Mouse (Mus musculus) midbrain, embryonic 12.5 days (tissue): ENCODE results near the gene Dmd. TPM values are rescaled to one million over a fixed set of nuclear protein-coding genes. Genes with fewer than 3 reads are reported as not detected.

Experiments
- ATAC-seq: fragments of 200-750 bp; cut with Nextera tagmentation; 2 replicates; pipeline ENCODE4 v1.8.0; 2017; ENCODE audit warnings: low read depth, moderate TSS enrichment, moderate library complexity; ENCODE audit not compliant: low FRiP score
- H3K27ac ChIP-seq: fragments of 300-500 bp; sonication (generic); replicated peaks from 2 replicates; pipeline ENCODE4 v1.5.1; 2016; ENCODE audit warnings: mild to moderate bottlenecking
- H3K27me3 ChIP-seq: fragments of 300-500 bp; sonication (generic); 2 replicates; pipeline ENCODE4 v1.6.1; 2016; ENCODE audit warnings: mild to moderate bottlenecking
- H3K36me3 ChIP-seq: fragments of 300-500 bp; sonication (generic); 2 replicates; pipeline ENCODE4 v1.6.1; 2016
- H3K4me1 ChIP-seq: fragments of 300-500 bp; sonication (generic); 2 replicates; pipeline ENCODE4 v1.6.1; 2016
- H3K4me2 ChIP-seq: fragments of 300-500 bp; sonication (generic); replicated peaks from 2 replicates; pipeline ENCODE4 v1.6.1; 2016; ENCODE audit warnings: mild to moderate bottlenecking, moderate library complexity
- H3K4me3 ChIP-seq: fragments of 300-500 bp; sonication (generic); 2 replicates; pipeline ENCODE4 v1.5.1; 2016; ENCODE audit warnings: mild to moderate bottlenecking
- H3K9ac ChIP-seq: fragments of 300-500 bp; sonication (generic); replicated peaks from 2 replicates; pipeline ENCODE4 v1.6.1; 2016; ENCODE audit warnings: mild to moderate bottlenecking, moderate library complexity
- H3K9me3 ChIP-seq: fragments of 300-500 bp; sonication (generic); 2 replicates; pipeline ENCODE4 v1.6.1; 2016; ENCODE audit warnings: mild to moderate bottlenecking
- WGBS: fragments of 180-500 bp; shearing (Covaris S2); methylation state at CpG from one replicate; pipeline ENCODE4 v1.1.7; 2016; 5-methylcytosine and 5-hydroxymethylcytosine counted together
- polyA plus RNA-seq: library from polyadenylated mRNA; unstranded; fragments of >200 nt; fragmentation: Nextera tagmentation; extraction: Ambion mirVana; gene quantifications from 2 replicates; pipeline ENCODE4 v1.2.1, GENCODE M21; 2016

Gene Dmd
- polyA plus RNA-seq, 1 experiment from 2014 or later, result 16.0 TPM

GRCm38 (mm10) chrX:84436556-84436955 is 1487.9 kb downstream of the Dmd start:
- WGBS, result 29% methylated on average over 4 of the region's 4 CpGs
- Histone ChIP-seq H3K4me2 (no peak overlapping the region), H3K9me3 (no peaks in the 10 kb centered on the region), H3K27ac (no peak overlapping the region), H3K4me1 (no peaks in the 10 kb centered on the region), H3K9ac (no peak overlapping the region), H3K4me3 (no peak overlapping the region), H3K27me3 (no peaks in the 10 kb centered on the region), H3K36me3 (no peaks in the 10 kb centered on the region)
- ATAC-seq, result peak; percentile 69; the same call in 1 of the 2 replicates

DNA sequence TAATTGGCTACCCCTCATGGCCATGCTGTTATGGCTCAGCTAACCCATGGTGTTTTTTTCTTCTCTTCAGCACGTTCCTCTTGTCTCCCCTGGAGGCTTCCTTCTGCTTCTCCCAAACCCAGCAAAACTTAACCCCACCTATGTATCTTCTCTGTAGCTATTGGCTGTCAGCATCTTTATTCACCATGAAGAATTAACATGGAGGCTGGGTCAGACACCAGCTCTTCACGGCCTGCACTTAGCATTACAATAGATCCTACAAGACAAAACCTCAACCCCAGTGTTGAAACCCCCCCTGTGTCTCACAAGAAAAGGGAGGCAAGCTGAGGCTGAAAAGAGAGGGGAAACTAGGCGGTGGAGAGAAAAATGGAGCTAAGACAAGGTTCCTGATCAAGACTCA is 1494.3 kb downstream of the Dmd start:
- H3K36me3 ChIP-seq, result no peaks in the 10 kb centered on the region
- H3K9ac ChIP-seq, result no peak overlapping the region
- no peak overlapping the region for H3K4me3 ChIP-seq
- WGBS, result 42% methylated on average over 3 of the region's 3 CpGs
- no peaks in the 10 kb centered on the region for H3K27me3 ChIP-seq
- H3K27ac ChIP-seq, result no peak overlapping the region
- peak; percentile 72 for ATAC-seq
- no peaks in the 10 kb centered on the region for H3K9me3 ChIP-seq
- no peaks in the 10 kb centered on the region for H3K4me1 ChIP-seq
- H3K4me2 ChIP-seq, result no peak overlapping the region

DNA sequence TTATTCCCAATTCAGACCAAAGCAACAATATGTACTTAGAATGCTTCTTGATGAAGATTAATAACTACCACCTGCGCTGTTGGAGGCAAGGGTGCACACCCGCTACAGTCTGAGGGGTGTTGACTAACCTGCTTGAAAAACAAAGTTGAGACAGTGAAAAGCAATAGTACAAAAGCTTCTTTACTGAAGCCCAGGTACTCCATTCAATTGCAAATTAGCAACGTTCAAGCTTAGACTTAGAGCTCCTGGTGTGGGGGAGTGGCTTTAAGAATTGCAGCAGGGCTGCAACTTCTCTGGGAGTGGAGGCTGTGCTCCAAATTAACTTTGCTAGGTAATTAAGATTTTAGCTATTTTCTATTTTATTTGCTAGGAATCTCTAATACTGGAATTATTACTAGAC is 1495.3 kb downstream of the Dmd start:
- H3K27me3 ChIP-seq, result no peaks in the 10 kb centered on the region
- no peak overlapping the region for H3K27ac ChIP-seq
- no peak overlapping the region for H3K4me3 ChIP-seq
- H3K4me2 ChIP-seq, result no peak overlapping the region
- no peak for ATAC-seq
- H3K36me3 ChIP-seq, result no peaks in the 10 kb centered on the region
- no peaks in the 10 kb centered on the region for H3K9me3 ChIP-seq
- no peak overlapping the region for H3K9ac ChIP-seq
- 34% methylated on average over 3 of the region's 3 CpGs for WGBS
- no peaks in the 10 kb centered on the region for H3K4me1 ChIP-seq

- no peaks in the 10 kb centered on the region for H3K9me3 ChIP-seq
- peak; percentile 63; the same call in 1 of the 2 replicates for ATAC-seq
- H3K27me3 ChIP-seq, result no peaks in the 10 kb centered on the region
- no peak overlapping the region for H3K4me3 ChIP-seq
- no peak overlapping the region for H3K4me2 ChIP-seq
- H3K4me1 ChIP-seq, result no peaks in the 10 kb centered on the region
- H3K9ac ChIP-seq, result no peak overlapping the region
- H3K27ac ChIP-seq, result no peak overlapping the region
- no peaks in the 10 kb centered on the region for H3K36me3 ChIP-seq
Observed at GRCm38 (mm10) chrX:84444638-84445037, 1496.0 kb downstream of the Dmd start.

DNA sequence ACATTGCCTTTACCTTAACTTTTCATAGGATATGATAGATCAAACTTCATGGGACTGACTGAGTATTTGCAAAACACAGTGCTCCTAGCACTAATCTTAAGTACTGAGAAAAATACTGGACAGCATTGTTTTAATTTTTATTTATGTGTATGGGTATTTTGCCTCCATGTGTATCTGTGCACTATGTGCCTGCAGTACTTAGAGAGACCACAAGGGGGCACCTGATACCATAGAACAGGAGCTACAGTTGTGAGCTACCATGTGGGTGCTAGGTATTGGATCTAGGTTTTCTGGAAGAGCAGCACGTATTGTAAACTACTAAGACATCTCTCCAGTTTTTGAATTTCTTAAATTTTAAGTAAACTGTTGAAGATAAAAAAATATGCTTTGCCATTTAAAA is 1505.8 kb downstream of the Dmd start:
- H3K27me3 ChIP-seq, result no peaks in the 10 kb centered on the region
- no peak overlapping the region for H3K27ac ChIP-seq
- no peak for ATAC-seq
- no peak overlapping the region for H3K9ac ChIP-seq
- H3K4me1 ChIP-seq, result no peaks in the 10 kb centered on the region
- no peaks in the 10 kb centered on the region for H3K9me3 ChIP-seq
- H3K36me3 ChIP-seq, result no peaks in the 10 kb centered on the region
- 92% methylated on average over 1 of the region's 1 CpGs for WGBS
- H3K4me2 ChIP-seq, result no peak overlapping the region
- no peak overlapping the region for H3K4me3 ChIP-seq

GRCm38 (mm10) chrX:84514650-84515366 is 1566.1 kb downstream of the Dmd start:
- H3K4me1 ChIP-seq, result no peaks in the 10 kb centered on the region
- H3K27ac ChIP-seq, result no peak overlapping the region
- H3K4me3 ChIP-seq, result no peak overlapping the region
- no peak overlapping the region for H3K9ac ChIP-seq
- H3K4me2 ChIP-seq, result no peak overlapping the region
- 52% methylated on average over 3 of the region's 3 CpGs for WGBS
- no peaks in the 10 kb centered on the region for H3K27me3 ChIP-seq
- H3K9me3 ChIP-seq, result no peaks in the 10 kb centered on the region
- ATAC-seq, result peak; percentile 79
- H3K36me3 ChIP-seq, result no peaks in the 10 kb centered on the region

DNA sequence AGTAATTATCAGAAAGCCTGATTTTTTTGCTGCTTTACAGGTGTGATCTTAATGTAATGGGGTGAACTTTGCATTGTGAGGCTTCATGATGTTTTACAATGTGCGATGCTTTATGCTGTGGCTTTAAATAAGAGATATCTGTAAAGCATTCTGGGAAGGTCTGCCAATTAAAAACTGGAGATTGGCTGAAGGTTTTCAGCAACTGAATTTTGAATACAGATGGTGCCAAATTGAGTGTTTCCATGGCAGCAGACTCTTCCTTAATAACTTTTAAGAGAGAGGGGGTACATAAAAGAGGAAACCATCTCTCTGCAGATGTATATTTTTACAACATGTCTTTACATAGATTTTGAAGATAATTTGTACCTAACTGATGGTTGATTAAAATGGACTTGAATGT is 1603.3 kb downstream of the Dmd start:
- Histone ChIP-seq H3K9me3 (no peaks in the 10 kb centered on the region), H3K4me2 (no peak overlapping the region), H3K27ac (no peak overlapping the region), H3K27me3 (no peaks in the 10 kb centered on the region), H3K9ac (no peak overlapping the region), H3K4me1 (no peaks in the 10 kb centered on the region), H3K36me3 (no peaks in the 10 kb centered on the region), H3K4me3 (no peak overlapping the region)
- no peak for ATAC-seq
- WGBS, result 88% methylated on average over 1 of the region's 1 CpGs

- Histone ChIP-seq H3K9ac (no peak overlapping the region), H3K4me1 (no peaks in the 10 kb centered on the region), H3K27ac (no peak overlapping the region), H3K4me2 (no peak overlapping the region), H3K27me3 (no peaks in the 10 kb centered on the region), H3K9me3 (no peaks in the 10 kb centered on the region), H3K4me3 (no peak overlapping the region), H3K36me3 (no peaks in the 10 kb centered on the region)
- no peak for ATAC-seq
- 0% methylated on average over 1 of the region's 1 CpGs for WGBS
Observed at GRCm38 (mm10) chrX:84553441-84553840, 1604.8 kb downstream of the Dmd start.

DNA sequence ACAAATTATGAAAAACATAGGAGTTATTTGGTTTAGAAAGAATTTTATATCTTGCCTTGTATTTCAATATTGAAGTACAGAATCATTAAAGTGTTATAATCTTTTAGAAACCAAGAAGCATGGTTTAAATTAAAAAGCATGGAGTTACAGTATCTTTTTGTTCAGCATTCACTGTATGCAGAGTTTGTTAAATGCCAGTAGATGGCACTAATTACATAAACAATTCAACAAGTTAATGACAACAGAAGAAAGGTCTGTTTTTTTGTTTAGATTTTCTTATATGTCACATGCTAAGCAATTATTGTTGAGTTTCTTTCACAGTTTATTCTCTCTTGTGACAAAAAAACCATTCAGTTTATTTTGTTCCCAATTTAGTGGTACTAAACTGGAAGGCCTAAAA is 1649.8 kb downstream of the Dmd start:
- no peaks in the 10 kb centered on the region for H3K27me3 ChIP-seq
- no peak overlapping the region for H3K27ac ChIP-seq

DNA sequence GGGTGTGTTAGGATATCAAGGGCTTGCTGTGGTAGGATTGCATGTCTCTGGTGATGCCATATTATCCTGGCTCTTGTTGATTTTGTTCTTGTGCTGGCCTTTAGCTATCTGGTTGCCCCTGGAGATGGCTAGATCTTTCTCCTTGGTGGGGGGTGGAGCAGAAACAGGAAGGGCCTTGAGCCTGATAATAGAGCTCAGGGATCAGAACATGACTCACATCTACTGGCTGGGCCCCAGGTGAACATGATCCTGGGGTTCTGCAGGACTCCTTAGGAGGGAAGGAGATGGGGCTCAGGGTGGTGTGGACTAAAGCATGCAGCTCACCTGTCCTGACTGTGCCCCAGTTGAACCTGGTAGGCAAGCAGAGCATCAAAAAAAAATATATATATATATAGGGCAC is 1691.8 kb downstream of the Dmd start:
- no peak for ATAC-seq
- H3K27ac ChIP-seq, result no peak overlapping the region
- H3K9ac ChIP-seq, result no peak overlapping the region
- H3K4me1 ChIP-seq, result no peaks in the 10 kb centered on the region
- no peaks in the 10 kb centered on the region for H3K27me3 ChIP-seq
- no peak overlapping the region for H3K4me3 ChIP-seq
- H3K36me3 ChIP-seq, result no peaks in the 10 kb centered on the region
- no peaks in the 10 kb centered on the region for H3K9me3 ChIP-seq
- no peak overlapping the region for H3K4me2 ChIP-seq

More for the DNA sequence above, 1649.8 kb downstream of the Dmd start:
- ATAC-seq, result no peak
- Histone ChIP-seq H3K9ac (no peak overlapping the region), H3K4me2 (no peak overlapping the region), H3K4me3 (no peak overlapping the region), H3K9me3 (no peaks in the 10 kb centered on the region), H3K36me3 (no peaks in the 10 kb centered on the region), H3K4me1 (no peaks in the 10 kb centered on the region)

- ATAC-seq, result no peak
- Histone ChIP-seq H3K9ac (no peak overlapping the region), H3K36me3 (no peaks in the 10 kb centered on the region), H3K27ac (no peak overlapping the region), H3K4me2 (no peak overlapping the region), H3K4me1 (0 out of 2 replicates have a peak, but pooled peaks cover 3% of the 10 kb centered on the region), H3K9me3 (no peaks in the 10 kb centered on the region), H3K4me3 (no peak overlapping the region), H3K27me3 (no peaks in the 10 kb centered on the region)
- 31% methylated on average over 4 of the region's 4 CpGs for WGBS
Observed at GRCm38 (mm10) chrX:84747683-84748082, 1799.0 kb downstream of the Dmd start.

- Histone ChIP-seq H3K36me3 (no peaks in the 10 kb centered on the region), H3K27me3 (no peaks in the 10 kb centered on the region; the same call in none of the 2 replicates), H3K4me2 (no peak overlapping the region), H3K9me3 (no peaks in the 10 kb centered on the region), H3K9ac (no peak overlapping the region), H3K4me1 (no peaks in the 10 kb centered on the region), H3K4me3 (no peak overlapping the region), H3K27ac (no peak overlapping the region)
- ATAC-seq, result peak; percentile 98
- 31% methylated on average over 3 of the region's 3 CpGs for WGBS
Observed at GRCm38 (mm10) chrX:84860012-84860647, 1911.5 kb downstream of the Dmd start.

GRCm38 (mm10) chrX:84873090-84873489 is 1924.4 kb downstream of the Dmd start:
- Histone ChIP-seq H3K9me3 (no peaks in the 10 kb centered on the region), H3K27ac (no peak overlapping the region), H3K4me1 (no peaks in the 10 kb centered on the region), H3K36me3 (no peaks in the 10 kb centered on the region), H3K4me3 (no peak overlapping the region), H3K27me3 (peaks cover 1% of the 10 kb centered on the region), H3K4me2 (no peak overlapping the region), H3K9ac (no peak overlapping the region)
- 71% methylated on average over 4 of the region's 4 CpGs for WGBS
- no peak for ATAC-seq
